Mouse (Mus musculus) spleen, postnatal 14 days (tissue): Measurements from ENCODE around the gene Leng1.

ENCODE experiments used
- DNase-seq, 2 experiments: peaks; one replicate each; pipeline ENCODE4 v3.0.0; 2021 to 2022; ENCODE audit warnings: low spot score in 2 of 2

Leng1 gene

DNA sequence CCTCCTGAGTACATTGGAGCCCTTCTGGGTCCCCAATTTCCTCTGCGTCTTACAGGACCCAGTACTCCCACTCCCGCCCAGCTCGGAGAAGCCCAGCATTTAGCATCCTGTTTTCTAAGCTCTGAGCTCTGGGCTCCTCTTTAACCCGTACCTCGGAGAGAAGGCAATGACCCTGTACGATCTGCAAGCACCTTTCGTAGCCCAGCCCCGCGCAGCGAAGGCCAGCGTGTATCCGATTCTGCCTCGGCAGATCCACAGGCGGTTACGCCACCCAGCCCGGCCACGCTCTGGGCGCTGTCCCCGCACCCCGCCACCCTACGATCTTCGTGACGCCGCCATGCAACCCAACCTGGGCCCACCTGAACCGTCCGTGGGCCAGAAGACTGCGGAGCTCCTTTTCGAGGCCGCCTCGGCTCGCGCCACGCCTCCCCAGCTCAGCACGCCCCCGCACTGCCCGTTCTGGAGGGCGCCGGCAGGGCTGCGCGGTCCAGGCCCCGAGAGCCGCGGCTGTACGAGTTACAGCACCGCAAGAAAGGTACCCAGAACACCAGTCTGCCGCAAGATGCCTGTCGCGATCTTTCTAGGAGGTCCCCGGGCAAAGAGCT, 26.8 kb upstream of the Leng1 start, which contains the start of gene Tsen34:
Gene Tsen34, plus strand, starts transcription at position 482 of the 605 bp plus-strand sequence.
- DNase-seq = no peak

DNA sequence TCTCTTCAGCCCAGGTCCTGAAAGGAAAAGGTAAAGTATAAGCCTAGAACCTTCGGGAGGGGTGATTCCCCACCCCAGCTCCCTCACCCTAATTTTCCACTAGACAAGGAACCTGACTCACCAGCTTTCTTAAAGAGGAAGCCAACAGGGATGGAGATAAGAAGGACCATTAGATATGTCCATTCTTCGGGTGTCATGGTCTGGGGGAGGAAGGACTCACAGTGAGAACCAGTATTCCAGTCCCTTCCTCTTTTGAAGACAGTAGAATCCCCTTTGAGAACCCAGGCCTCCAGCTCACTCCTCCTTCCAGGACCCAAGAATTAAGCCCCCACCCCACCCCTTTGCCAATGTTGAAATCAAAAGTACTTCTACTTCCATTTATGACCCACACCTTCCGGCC, 26.3 kb upstream of the Leng1 start:
- DNase-seq = no peak

DNA sequence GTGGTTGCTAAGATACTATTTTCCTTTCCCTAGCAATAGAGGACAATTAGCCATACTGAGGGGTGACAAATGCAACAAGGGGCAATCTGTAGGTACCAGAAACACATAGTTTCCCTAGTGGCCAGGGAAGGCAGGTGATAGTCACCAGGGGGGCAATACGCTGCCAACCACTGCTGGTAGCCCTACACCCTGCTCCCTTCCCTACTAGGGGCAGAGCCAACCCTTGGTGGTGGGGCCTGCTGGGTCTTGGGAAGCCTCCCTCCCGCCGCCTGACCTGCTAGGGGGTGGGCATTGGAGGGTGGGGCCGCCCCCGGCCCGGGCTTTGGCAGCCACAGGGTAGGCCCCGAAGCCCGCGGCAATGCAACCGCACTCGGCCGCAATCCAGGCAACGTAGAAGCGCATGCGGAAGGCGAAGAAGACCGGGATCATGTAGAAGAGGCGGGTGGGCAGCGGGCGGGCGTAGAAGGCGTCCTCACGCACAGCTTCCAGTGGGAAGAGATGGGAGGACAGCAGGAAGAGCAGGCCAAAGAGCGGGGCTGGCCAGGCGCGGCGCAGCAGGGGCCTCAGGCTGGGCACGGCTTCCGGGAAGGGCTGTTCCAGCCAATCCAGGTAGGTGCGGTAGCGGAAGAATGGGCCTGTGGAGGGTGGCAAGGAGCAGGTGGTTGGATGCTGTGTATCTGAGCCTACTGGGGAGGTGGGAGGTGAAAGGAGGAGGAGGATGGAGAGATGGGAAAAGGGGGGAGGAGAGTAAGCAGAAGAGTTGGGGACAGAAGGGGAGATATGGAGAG, 20.0 kb upstream of the Leng1 start:
- no peak for DNase-seq

DNA sequence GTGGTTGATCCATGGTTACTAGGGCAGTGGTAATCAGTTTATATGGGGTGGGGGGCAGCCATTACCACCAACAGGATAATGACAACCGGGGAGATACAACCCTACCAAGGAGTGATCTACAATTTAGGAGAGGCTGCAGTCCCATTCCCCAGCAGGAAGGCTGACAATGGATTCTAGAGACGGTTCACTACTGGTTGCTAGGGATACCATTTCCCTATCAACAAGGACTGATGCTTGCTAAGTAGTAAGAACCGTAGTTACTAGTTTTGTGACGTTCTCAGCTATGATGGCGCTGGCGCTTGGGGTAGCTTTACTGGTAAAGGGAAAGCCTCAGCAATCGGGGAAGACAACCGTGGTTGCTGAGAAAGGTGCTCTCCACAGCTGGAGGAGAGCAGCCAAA, 19.1 kb upstream of the Leng1 start:
- no peak for DNase-seq

DNA sequence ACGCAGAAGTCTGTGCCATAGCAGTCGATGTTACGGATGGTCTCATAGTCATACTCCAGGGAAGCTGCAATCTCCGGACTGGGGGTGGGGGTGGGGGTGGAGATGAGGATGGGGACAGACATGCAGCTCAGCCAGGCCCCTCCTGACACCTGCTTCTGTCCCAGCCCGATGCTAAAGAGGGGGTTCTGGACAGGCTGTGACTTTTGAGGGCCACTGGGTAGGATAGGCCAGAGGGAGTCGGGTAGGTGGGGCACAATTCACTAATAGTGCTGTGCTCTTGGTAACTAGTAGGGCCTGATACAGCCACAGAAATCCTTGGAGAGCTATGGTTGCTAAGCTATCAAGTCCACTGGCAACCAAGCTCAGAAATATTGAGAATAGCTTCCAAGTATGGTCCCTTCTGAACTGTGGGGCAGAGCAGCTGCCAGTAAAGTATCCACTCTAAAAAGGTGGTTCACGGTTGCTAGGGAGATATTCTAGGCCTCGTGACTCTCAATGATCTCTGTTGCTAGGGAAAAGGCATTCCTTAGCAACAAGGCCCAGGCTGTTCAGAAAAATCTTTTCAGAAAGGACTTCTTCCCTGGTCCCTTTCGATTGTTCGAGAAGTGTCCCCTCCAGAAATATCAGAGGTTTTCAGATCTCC, 18.4 kb upstream of the Leng1 start:
- no peak for DNase-seq

DNA sequence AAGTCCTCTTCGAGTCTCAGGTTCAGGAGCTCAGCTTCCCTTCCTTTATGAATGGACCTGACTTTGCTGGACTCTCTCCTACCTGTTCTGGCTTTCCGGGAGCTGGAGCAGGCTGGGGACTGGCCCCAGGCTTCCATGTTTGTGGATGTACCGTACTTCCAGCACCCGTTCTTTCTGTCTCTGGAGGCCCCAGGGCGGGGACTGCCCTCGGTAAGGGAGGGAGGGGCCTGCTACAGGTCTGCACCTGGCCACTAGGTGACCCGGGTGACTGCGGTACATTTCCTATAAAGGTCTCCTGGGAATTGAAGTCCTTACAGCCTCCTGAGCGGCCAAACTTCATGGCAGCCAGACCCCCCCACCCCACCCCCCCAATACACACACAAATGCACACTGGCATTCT, 11.7 kb upstream of the Leng1 start, which contains the start of gene Tmc4:
Gene Tmc4, minus strand, starts transcription at position 212 of the 400 bp plus-strand sequence.
- no peak for DNase-seq

DNA sequence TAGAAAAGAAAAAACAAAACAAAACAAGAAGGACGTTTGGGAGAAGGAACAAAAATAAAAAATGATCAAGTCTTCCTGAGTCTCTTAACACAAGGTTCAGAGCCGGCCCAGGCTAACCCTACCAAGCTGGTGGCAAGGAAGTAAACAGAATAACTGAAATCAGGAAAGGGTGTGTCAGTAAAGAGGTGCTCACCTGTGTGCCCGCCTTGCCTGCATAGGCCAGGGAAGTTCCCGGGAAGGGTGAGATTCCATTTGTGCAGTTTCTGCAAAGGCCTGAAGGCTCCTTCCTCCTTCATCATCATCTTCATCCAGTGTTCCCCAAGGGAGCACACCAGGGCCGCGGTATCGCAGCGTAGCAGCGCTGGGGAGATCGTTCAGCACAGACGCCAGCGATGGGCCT, 10.7 kb upstream of the Leng1 start:
- DNase-seq = no peak

DNA sequence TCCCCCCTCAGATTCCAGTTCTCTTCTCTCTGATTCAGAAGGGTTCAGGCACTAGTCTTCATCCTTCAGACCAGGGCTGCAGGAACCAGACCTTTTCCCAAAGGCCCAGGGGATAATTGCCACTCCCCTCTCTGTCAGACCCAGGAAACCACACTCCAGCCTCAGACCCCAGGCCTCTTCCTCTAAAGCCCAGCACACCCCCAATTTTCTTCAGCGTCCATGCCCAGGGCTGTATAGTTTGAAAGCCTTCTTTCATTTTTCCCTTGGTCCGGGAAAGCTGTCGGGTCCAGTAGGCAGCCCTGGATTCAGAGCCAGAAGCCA, 9.5 kb upstream of the Leng1 start:
- DNase-seq = no peak

DNA sequence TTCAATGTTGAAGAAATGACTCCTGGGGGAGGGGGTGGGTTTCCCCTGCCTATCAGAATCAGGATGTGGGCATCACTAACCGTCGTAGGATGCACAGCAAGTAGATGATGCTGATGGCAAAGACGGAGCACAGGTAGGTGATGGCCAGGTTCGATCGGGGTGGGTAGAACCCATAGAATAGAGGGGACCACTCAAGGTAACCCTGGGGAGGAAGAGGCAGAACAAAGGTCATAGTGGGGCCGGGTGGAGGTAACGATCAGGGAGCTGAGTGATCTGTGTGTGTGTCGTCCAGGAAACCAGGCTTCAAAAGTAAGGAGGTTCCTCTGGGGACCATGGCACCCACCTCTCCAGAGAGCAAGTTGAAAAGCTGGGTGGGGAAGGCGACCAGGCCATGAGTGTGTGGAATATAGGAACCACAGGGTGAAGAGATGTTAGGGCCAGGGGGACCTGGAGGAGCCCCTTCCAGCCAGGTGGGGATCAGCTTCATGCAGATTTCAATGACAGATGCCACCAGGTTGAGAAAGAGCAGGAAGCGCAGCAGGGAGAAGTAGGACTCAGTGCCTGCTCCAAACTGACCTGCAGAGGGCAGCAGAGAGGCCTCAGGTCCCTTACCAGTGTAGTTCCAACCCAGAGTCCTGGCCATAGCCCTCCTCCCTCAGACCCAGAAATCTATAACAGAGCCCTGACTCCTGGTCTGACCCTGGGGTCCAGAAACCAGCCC, 9.0 kb upstream of the Leng1 start:
- peak; percentile 59 to 80 for DNase-seq

DNA sequence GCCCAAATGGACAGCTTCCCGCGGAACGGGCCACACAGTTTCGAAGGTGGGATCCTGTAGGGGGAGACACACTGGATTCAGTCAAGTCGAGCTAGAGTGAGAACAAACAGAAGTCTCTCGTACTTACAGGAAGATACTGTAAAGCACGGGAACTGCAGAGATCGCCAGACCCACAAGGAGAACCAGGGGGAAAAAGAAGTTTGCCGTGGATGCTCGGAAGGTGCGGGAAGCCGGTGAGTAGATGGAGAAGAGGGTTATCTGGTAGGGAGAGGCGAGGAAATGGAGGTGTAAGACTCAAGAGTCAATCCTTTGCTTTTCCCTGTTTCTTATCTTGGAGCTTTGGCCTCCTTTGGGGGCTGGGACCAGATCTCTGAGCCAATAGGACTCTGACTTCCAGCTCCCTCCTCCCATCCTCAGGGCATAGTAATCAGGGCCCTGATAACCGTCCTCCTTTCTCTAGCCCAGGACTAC, 1.3 kb upstream of the Leng1 start:
- no peak for DNase-seq

DNA sequence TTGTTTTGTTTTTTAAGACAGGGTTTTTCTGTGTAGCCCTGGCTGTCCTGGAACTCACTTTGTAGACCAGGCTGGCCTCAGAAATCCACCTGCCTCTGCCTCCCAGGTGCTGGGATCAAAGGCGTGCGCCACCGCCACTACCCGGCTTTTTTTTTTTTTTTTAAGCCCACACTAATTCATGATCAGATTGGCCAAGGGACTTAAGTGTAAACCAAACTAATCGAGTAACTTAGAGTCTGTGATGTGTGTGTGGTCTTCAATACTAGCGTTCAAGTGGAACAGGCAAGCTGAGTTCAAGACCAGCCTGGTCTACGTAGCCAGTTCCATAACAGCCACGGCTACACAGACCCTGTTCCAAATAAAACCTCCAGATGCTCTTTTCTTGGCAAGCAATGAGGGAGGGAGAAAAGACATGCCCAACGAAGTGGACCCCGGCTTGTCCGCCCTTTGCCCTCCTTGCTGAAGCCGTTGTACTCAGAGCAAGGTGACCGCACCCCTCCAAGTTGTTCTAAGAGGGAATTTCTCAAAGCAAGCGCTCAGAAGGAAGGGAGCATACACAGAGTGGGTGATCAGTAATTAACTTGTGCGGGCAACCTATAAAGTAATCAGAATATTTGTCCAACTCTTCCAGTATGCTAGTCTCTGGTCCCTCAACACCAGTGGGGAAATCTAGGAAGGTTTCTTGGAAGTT, 971 bp downstream of the Leng1 start:
- no peak for DNase-seq

DNA sequence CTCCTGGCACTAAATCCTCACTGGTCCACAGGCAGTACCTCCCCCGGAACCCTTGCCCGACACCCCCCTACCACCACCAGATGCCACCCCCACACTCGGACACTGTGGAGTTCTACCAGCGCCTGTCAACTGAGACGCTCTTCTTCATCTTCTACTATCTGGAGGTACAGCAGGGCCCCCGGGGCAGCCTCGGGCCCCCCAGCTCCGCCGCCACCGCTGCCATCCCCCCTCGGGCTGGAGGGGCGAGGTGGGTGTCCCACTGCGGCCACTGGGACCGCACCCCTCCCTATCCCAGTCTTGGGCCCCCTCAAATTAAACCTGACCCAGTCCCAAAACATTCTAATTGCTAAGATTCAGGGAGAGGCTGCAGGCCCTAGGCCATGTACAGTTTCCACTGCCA, 7.1 kb downstream of the Leng1 start:
- no peak for DNase-seq

DNA sequence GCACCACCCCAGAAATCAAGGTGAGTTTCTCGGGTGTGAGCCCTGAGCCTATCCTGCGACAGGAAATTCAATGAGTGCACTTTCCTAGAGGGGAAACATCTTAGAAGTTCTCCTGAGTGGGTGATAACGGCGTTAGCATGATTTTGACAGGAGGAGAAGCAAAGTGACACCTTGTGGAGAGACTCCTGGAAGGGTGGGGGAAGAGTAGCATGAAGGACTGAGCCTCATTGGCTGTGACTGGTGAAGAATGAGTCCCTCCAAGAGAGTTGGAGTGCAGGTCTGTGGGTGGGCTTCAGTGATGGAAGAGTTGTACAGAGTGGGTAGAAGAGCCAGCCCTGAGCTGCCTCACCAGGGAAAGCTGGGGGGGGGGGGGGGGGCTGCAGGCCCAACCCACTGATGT, 8.7 kb downstream of the Leng1 start:
- DNase-seq = no peak

DNA sequence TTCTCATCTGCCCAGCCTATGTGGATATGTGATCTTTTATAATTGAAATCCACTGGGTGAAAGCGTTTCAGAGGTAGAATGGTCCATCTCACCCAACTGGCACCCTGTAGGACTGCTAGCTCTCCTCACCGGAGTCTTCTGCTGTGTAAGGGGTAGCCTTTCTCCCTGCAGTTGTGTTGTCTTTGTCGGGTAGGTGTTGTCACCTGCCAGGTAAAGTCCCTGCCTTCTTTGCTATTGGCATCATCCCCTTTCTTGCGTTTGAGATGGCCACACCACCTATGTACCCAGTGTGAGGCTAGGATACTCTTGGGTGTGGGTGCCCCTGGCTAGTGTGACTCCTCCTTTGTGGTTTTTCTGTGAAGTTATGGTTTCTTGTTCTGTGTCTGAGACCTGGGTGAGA, 19.0 kb downstream of the Leng1 start:
- no peak for DNase-seq

DNA sequence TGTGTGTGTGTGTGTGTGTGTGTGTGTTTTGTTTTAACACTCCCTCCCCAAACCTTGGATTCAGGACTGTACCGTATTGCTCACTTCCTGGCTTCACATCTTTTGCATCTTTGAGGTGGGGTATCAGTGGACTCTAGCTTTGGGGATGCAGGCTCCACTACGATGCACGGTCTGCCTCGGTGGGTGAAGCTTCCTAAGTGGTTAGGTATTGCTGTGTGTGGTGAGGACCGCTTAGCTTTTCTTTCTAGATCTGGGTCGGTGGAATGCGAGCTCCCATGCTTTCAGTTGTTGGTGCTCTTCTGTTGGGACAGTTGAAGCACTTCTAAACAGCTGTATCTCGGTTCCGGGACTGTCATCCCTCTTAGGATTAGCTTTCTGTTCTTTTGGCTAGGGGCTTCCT, 19.5 kb downstream of the Leng1 start:
- DNase-seq = no peak

DNA sequence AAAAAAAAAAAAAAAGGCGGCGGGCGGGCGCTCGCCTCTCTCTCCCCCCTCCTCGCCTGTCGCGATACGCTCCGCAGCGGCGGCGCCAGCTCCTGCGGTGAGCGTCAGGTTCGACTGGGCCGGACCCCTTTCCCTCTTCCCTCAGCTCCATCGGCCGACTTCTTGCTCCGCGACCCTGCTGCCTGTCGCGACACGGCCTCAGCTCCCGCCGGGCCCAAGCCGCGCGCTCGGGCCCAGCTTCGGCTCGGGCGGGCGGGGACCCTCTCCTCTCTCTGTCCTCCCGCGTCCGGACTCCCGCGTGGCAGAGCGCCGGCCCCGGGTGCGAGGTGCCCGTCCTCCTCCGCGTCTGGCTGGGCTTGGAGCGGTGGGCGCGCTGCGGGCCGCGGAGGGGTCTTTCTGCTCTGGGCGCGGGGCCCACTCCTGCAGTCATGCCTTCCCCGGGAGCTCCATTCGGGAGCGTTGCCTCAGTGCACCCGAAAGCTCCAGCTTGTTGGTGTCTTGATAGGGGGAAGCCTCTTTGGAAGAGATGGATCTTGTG, 20.1 kb downstream of the Leng1 start:
- DNase-seq = no peak

DNA sequence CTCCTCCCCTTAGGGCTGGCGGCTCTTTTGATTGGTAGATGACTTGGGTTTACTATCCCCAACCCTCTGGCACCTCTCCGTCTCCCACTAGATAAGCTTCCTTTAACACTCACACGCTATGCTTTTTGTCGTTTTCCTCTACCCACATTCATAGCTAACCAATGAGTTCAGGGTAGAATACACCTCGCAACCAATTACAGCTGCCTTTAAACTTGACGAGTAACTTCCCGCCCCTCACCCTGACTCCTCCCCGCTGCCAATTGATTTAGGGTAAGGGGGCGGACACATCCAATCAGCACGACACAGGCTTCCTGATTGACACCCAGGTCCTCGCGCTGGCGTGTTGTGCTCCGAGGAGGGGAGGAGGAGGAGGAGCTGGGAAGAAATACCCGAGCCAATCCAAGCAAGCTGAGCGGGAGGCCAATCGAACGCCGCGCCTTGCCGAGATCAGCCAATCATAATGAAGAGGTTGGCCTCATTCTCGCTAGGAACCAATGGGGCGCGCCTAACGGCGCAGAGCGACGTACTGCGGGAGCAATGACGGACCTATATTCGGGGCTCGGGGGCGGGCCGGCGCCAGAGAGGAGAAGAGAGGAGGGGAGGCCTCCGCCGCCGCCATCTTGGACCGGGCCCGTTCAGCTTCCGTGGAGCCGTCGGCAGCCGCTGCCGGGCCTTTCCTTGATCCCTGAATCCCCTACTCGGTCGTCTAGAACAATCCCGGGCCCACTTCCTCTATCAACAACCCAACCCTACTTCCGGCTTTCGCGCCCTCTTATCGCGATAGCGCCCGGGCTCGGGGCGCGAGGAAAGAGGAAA, 20.8 kb downstream of the Leng1 start, which contains the start of gene Cnot3:
Gene Cnot3, plus strand, starts transcription at position 597 of the 816 bp plus-strand sequence.
- peak; percentile 92 to 93 for DNase-seq

DNA sequence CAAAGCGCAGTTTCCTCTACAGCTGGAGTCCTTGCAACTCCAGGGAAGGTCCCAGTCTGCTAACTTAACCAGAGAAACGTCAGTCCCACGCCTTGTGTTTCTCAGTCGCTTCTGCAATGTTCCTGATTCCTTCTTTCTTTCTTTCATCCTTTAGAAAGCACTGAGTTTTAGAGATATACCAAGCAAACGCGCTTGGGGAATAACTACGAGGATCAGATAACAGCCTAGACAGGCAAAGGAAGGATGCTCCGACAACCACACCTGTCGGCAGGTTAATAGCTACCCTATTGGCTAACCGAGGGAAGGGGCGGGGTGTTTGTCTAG, 21.3 kb downstream of the Leng1 start:
- DNase-seq = peak; percentile 87 to 89

DNA sequence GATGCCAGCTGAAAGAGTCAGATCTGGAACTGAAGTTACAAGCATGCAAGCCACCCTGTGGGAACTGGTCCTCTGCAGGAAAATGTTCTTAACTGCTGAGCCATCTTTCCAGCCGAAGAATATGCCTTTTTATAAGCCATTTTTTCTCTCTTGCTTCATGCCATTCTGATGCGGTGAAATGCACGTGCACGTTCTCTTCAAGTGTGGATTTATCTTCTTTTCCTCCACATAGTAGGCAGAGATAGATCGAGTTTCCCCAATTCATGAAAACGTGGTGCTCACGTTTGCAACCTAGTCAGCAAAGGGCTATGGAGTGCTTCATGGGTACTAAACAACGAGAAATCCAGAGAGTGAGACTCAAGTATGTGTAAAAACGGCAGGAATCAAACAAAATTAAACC, 21.8 kb downstream of the Leng1 start:
- DNase-seq = no peak

DNA sequence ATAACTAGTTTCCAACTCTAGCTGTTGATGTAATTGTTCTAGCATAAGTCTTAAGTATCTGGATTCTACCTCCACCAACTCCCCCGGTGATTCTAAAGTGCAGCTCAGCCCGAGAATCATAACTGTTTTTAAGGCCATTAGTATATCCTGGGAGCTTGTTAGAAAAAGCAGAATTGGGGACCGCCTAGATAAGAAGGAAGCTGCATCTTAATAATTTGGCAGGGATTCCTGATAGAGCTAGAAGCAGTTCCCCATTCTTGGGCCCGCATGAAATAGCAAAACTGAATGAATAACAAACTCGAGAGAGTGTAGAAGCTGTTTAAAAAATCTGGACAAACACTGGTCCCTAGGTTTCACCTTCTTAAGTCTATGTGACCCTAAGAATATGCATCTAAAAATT, 22.2 kb downstream of the Leng1 start:
- no peak for DNase-seq

DNA sequence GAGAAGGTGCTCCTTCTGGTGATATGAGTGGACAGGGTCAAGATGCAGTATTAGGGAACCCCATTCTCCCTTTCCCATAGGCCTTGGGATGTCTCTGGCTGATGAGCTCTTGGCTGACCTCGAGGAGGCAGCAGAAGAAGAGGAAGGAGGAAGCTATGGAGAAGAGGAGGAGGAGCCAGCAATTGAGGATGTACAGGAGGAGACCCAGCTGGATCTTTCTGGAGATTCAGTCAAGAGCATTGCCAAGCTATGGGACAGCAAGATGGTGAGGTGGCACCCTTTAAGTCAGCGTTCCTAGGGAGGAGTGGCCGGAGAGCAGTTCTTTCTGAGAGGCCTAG, 35.2 kb downstream of the Leng1 start:
- DNase-seq = no peak
